Mouse (Mus musculus) lung, postnatal 0 days (tissue): ENCODE results near the gene Tmem231. TPM values are rescaled to one million over a fixed set of nuclear protein-coding genes. Genes with fewer than 3 reads are reported as not detected.

Experiments used
- ATAC-seq: fragments of 200-750 bp; cut with Nextera tagmentation; 2 replicates; pipeline ENCODE4 v1.8.0; 2017; ENCODE audit warnings: moderate library complexity
- DNase-seq: peaks from one replicate; pipeline ENCODE4 v3.0.0-alpha.2; 2016; ENCODE audit warnings: low spot score
- H3K27ac ChIP-seq: fragments of 300-500 bp; sonication (generic); 2 replicates; pipeline ENCODE4 v1.5.1; 2014; ENCODE audit warnings: antibody characterized with exemption, mild to moderate bottlenecking, low read length, mixed read lengths
- H3K27me3 ChIP-seq: fragments of 300-500 bp; sonication (generic); replicated peaks from 2 replicates; pipeline ENCODE4 v1.6.1; 2014; ENCODE audit warnings: low read length, mixed read lengths; ENCODE audit not compliant: insufficient read depth
- H3K36me3 ChIP-seq: fragments of 300-500 bp; sonication (generic); 2 replicates; pipeline ENCODE4 v1.6.1; 2014; ENCODE audit warnings: low read length, mixed read lengths; ENCODE audit not compliant: insufficient read depth
- H3K4me1 ChIP-seq: fragments of 300-500 bp; sonication (generic); 2 replicates; pipeline ENCODE4 v1.6.1; 2014; ENCODE audit warnings: antibody characterized with exemption, low read depth, low read length, mixed read lengths; ENCODE audit not compliant: insufficient read depth
- H3K4me2 ChIP-seq: fragments of 300-500 bp; sonication (generic); replicated peaks from 2 replicates; pipeline ENCODE4 v1.6.1; 2014; ENCODE audit warnings: low read depth, mild to moderate bottlenecking, low read length, moderate library complexity, mixed read lengths
- H3K4me3 ChIP-seq: fragments of 300-500 bp; sonication (generic); 2 replicates; pipeline ENCODE4 v1.5.1; 2014; ENCODE audit warnings: low read depth, low read length
- H3K9ac ChIP-seq: fragments of 300-500 bp; sonication (generic); replicated peaks from 2 replicates; pipeline ENCODE4 v1.6.1; 2014; ENCODE audit warnings: low read depth, mild to moderate bottlenecking
- H3K9me3 ChIP-seq: fragments of 300-500 bp; sonication (generic); 2 replicates; pipeline ENCODE4 v1.6.1; 2016; ENCODE audit warnings: low read length, mixed read lengths
- CTCF ChIP-seq: IDR thresholded peaks from 2 replicates; pipeline ENCODE4 v1.5.1; 2016; ENCODE audit warnings: antibody characterized with exemption, mild to moderate bottlenecking
- EP300 ChIP-seq: IDR thresholded peaks from 2 replicates; pipeline ENCODE4 v1.6.1; 2016; ENCODE audit warnings: antibody characterized with exemption, mild to moderate bottlenecking, control low read depth
- WGBS: fragments of 180-500 bp; shearing (Covaris S2); extraction: QIAGEN DNeasy Blood & Tissue Kit; methylation state at CpG from one replicate; pipeline ENCODE4 v1.1.7; 2014; 5-methylcytosine and 5-hydroxymethylcytosine counted together
- polyA plus RNA-seq: library from polyadenylated mRNA; unstranded; fragments of >200 nt; fragmentation: Nextera tagmentation; extraction: Ambion mirVana; gene quantifications from 2 replicates; pipeline ENCODE4 v1.2.1, GENCODE M21; 2015

Tmem231 gene
- polyA plus RNA-seq, 1 experiment from 2014 or later, result 5.6 TPM

DNA sequence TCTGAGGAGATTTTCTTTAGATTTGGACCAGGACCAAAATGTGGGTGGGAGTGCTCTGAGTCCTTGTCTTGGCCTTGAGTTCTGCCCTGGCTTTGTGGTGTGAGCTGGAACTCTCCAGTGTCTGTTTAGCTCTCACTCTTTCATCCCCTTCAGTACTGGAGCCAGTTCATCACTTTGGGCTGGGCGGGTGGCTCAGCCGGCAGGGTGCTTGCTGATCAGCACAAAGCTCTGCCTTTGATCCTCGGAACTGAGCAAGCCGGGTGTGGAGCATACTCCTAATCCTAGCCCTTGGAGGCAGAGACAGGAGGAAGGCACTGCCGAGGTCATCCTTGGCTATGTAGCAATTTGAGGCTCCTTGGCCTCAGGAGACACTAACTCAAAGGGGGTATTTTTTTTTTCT lies 35.3 kb upstream of the Tmem231 start:
- TF ChIP-seq CTCF, result no peak
- no peak for TF ChIP-seq EP300
- no peaks in the 10 kb centered on the region for H3K27me3 ChIP-seq
- H3K4me3 ChIP-seq, result no peak overlapping the region
- H3K9ac ChIP-seq, result no peak overlapping the region
- H3K36me3 ChIP-seq, result no peaks in the 10 kb centered on the region
- H3K27ac ChIP-seq, result no peak overlapping the region
- no peak for ATAC-seq
- no peak overlapping the region for H3K4me2 ChIP-seq
- H3K9me3 ChIP-seq, result no peaks in the 10 kb centered on the region
- no peak for DNase-seq
- no peaks in the 10 kb centered on the region for H3K4me1 ChIP-seq
- WGBS, result 49% methylated on average over 5 of the region's 5 CpGs

DNA sequence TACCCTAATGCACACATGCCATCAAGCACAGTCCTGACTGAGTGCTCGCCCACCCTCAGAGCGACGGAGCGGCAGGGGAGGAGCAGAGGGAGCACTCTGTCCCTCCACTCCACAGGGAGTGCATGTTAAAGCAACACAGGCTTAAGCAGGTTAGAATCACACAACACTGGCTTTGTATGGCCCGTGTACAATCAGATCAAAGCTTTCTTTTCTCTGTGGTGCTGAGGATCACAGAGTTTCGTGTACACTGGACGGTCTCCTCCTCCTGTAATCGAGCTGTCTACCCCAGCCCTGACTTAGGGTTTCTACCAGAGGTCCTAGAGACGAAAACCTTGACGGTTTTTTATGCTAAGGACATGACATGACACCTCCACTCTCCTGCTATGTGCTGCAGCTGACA lies 34.9 kb upstream of the Tmem231 start:
- DNase-seq, result no peak
- H3K27me3 ChIP-seq, result no peaks in the 10 kb centered on the region
- ATAC-seq, result no peak
- no peaks in the 10 kb centered on the region for H3K36me3 ChIP-seq
- no peak overlapping the region for H3K4me2 ChIP-seq
- H3K4me3 ChIP-seq, result no peak overlapping the region
- H3K9ac ChIP-seq, result no peak overlapping the region
- no peak overlapping the region for H3K27ac ChIP-seq
- H3K9me3 ChIP-seq, result no peaks in the 10 kb centered on the region
- H3K4me1 ChIP-seq, result no peaks in the 10 kb centered on the region
- no peak for TF ChIP-seq CTCF
- no peak for TF ChIP-seq EP300
- 86% methylated on average over 10 of the region's 10 CpGs for WGBS

DNA sequence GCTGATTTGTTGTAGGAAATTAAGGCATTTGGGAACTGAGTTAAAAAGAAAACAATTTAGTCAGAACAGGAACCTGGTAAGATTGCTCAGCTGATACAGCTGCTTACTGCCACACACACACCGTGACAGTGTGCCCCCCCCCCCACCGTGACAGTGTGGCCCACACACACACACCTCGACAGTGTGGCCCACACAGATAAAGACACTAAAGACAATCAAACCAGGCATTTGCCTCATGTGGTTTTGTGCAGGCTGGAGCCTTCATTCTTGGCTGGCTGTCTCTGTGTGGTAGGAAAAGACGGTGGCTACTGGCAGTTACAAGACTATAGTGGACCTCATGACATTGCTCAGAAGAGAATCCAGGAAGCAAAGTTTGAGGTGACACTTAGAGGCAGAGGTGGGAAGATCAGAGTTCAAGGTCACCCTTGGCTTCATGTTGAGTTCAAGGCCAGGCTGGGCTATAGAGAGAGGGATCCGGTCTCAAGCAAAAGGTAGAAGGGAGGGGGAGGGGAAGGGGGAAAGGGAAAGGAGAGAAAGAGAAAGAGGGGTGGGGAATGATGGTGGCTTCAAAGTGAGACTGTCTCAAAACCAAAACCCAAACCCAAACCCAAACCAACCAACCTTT lies 33.7 kb upstream of the Tmem231 start:
- Histone ChIP-seq H3K9ac (no peak overlapping the region), H3K4me1 (no peaks in the 10 kb centered on the region), H3K36me3 (no peaks in the 10 kb centered on the region), H3K27ac (no peak overlapping the region), H3K4me2 (no peak overlapping the region), H3K9me3 (no peaks in the 10 kb centered on the region), H3K4me3 (no peak overlapping the region), H3K27me3 (no peaks in the 10 kb centered on the region)
- 87% methylated on average over 5 of the region's 5 CpGs for WGBS
- DNase-seq, result no peak
- TF ChIP-seq EP300 (no peak), CTCF (no peak)
- ATAC-seq, result no peak

DNA sequence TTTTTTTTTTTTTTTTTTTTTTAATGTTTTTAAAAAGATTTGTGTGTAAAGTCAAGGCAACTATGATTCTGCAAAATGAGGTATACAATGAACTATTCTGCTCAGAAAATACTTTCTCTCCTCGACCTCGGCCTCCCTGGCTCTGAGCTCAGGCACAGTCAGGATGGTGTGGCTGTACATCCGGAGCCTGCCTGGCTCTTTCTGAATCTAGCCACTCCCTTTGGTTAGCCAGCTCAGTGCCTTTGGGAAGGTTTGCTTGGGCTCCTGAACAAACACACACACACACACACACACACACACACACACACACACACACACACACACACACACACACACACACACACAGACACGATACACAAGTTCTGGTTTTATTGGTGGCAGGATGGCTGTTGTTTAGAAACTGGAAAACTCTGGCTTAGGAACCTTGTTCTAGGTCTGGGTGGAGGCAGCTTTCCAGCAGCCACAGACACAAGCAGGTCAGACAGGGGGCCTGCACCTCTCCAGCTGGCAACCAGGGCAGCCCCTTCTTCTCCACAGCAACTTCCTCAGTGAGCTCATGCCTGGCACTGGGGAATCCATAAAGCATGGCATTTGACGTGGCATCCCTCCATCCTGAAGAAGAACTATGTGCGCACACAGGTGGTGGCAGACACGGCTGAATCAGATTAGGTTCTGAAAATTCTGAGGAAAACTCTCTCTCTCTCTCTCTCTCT lies 31.3 kb upstream of the Tmem231 start:
- no peak overlapping the region for H3K27ac ChIP-seq
- TF ChIP-seq EP300, result no peak
- no peak for TF ChIP-seq CTCF
- 63% methylated on average over 7 of the region's 7 CpGs for WGBS
- no peaks in the 10 kb centered on the region for H3K36me3 ChIP-seq
- DNase-seq, result no peak
- no peak for ATAC-seq
- H3K9ac ChIP-seq, result no peak overlapping the region
- H3K4me3 ChIP-seq, result no peak overlapping the region
- H3K9me3 ChIP-seq, result no peaks in the 10 kb centered on the region
- no peaks in the 10 kb centered on the region for H3K27me3 ChIP-seq
- no peak overlapping the region for H3K4me2 ChIP-seq
- no peaks in the 10 kb centered on the region for H3K4me1 ChIP-seq

DNA sequence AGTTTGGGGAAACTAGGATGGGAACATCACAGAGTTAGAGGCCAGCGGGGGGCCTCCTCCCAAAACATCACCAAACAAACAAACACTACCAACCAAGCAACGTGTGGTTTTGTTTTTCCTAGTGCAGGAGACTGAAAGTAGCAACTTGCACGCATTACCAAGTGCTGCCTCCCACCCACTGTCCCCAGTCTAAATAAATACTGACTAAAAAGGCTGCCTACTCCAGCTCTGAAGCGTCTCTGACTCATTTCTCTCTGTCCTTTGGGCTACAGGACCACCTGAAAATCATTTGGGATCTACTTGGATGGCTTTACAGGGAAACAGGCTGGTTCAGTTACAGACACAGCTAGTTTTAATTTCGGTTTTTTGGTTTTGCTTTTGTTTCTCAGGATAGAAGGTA lies 30.7 kb upstream of the Tmem231 start:
- Histone ChIP-seq H3K27ac (no peak overlapping the region), H3K4me1 (no peaks in the 10 kb centered on the region), H3K4me2 (no peak overlapping the region), H3K9me3 (no peaks in the 10 kb centered on the region), H3K36me3 (no peaks in the 10 kb centered on the region), H3K27me3 (no peaks in the 10 kb centered on the region), H3K4me3 (no peak overlapping the region), H3K9ac (no peak overlapping the region)
- DNase-seq (no peak), ATAC-seq (no peak)
- TF ChIP-seq EP300, result no peak
- no peak for TF ChIP-seq CTCF
- 53% methylated on average over 5 of the region's 5 CpGs for WGBS

DNA sequence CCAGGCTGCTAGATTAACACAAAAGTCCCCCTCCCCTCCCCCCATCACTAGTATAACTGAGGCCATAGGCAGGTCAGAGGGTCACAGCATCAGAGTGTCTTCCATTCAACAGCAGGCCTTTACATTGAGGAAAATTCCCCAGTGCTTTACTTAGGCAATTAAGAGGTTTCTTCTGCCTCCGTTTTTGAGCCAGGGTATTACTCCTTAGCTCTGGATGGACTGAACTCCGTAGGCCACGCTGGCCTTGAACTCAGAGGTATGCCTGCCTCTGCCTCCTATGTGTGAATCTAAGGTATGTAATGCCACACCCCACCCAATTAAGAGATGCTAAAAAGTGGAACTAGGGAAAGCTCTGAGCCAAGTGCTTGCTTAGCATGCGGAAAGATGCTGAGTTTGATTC lies 29.9 kb upstream of the Tmem231 start:
- 91% methylated on average over 4 of the region's 4 CpGs for WGBS

More for the DNA sequence above, 29.9 kb upstream of the Tmem231 start:
- TF ChIP-seq EP300, result no peak
- TF ChIP-seq CTCF, result no peak
- Histone ChIP-seq H3K27ac (no peak overlapping the region), H3K4me2 (no peak overlapping the region), H3K4me1 (no peaks in the 10 kb centered on the region), H3K27me3 (no peaks in the 10 kb centered on the region), H3K9ac (no peak overlapping the region), H3K4me3 (no peak overlapping the region), H3K9me3 (no peaks in the 10 kb centered on the region), H3K36me3 (no peaks in the 10 kb centered on the region)
- no peak for DNase-seq
- no peak for ATAC-seq
